Mouse (Mus musculus): ENCODE measurements around the gene Vsig2.

GRCm38 (mm10) chr9:37583594-37583993 is 44.5 kb downstream of the Vsig2 start:
- TF ChIP-seq POLR2A (IDR thresholded peaks at IDR 0.05; ENCODE audit: low read depth, low read length) (no peak), CTCF (IDR thresholded peaks at IDR 0.05; ENCODE audit: borderline replicate concordance, insufficient read depth, low read length) (no peak)

Data from embryonic fibroblast, embryonic 13.5 days (primary cell).